Mouse (Mus musculus): Measurements from ENCODE around the gene Rnf220.

The Rnf220 gene

GRCm38 (mm10) chr4:117487471-117487870 lies 9.4 kb downstream of the Rnf220 start:
- DNase-seq (ENCODE audit: low spot score) = no peak

DNA sequence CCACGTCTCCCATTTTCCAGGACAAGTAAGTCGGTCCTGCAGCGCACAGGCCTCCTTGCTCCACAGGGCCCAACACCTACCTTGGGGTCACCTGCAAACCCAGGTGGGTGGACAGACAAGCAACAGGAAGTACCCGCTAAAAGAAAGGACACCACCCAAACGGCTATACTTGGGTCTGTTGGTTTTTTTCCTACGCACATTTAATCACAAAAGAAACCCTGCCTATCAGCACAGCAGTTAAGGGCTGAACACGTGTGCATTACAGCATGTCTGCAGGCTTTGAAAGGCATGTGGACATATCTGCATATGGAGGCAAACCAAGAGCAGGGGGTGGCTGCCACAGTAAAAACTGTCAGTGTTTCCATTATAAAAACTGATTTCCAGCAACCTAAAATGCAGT lies 10.7 kb downstream of the Rnf220 start:
- DNase-seq (ENCODE audit: low spot score) = no peak

GRCm38 (mm10) chr4:117485045-117485780 lies 11.6 kb downstream of the Rnf220 start:
- no peak for DNase-seq (ENCODE audit: low spot score)

- peak; percentile 75 for DNase-seq (ENCODE audit: low spot score)
Measured at GRCm38 (mm10) chr4:117484256-117485044, 12.4 kb downstream of the Rnf220 start.

DNA sequence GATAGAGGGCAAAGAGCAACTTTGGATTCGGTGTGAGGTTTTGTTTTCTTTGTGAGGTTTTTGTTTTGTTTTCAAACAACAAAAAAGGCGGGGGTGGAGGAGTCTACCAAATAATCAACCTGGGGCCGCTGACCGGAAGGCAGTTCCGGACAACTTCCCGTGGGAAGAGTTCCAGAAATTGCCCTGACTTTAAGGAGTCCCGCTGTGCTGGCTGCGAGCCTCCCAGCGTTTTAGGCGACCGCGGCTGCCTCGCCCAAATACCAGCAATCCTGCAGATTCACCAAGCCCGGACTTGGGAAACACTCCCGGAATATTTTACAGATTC lies 13.0 kb downstream of the Rnf220 start:
- DNase-seq (ENCODE audit: low spot score) = no peak

GRCm38 (mm10) chr4:117482103-117482502 lies 14.7 kb downstream of the Rnf220 start:
- no peak for DNase-seq (ENCODE audit: low spot score)

GRCm38 (mm10) chr4:117480611-117481445 lies 16.0 kb downstream of the Rnf220 start:
- DNase-seq (ENCODE audit: low spot score) = no peak

DNA sequence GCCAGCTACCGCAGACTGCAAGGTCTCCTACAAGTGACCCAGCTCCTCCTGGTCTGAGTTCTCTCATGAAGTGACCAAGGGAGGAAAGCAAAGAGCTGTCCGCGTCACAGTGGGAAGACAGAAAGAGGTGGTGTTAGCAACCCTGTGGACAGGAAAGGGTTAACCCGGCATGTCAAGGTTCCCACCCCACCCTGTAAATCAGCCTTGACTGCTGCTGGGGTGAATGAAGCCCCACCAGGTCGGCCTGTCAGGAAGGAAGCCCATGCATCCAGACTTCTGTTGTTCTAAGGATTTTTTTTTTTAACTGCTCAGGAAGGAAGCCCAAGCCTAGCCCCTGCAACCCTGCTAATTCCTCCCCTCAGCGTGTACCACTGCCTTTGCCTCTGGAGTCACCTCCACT lies 16.9 kb downstream of the Rnf220 start:
- DNase-seq (ENCODE audit: low spot score) = no peak

DNA sequence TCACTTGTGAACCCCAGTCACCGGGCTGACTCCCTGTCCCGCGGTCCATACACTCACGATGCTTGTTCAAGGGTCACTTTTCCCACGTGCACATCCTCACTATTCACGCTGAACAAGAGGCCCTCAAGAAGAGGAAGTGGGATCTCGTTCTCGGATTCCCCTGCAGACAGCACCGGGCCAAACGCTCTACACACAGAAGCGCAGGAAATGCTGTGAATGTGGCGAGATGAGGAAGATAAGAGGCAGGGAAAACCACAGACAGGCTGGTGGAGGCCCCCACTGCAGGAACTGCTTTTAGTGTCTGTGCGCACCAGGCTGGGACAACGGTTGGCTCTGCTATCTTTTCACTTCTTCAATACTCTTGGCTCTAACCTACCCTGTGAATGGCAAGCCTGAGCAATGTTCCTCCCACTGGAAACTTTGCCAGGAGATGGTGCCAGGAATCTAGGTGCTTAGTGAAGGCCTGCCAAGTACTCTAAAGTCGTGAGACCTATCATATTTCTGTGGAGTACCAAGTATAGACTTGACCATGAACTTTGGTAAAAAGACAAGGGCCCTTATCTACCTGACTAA lies 18.7 kb downstream of the Rnf220 start:
- DNase-seq (ENCODE audit: low spot score) = no peak

DNA sequence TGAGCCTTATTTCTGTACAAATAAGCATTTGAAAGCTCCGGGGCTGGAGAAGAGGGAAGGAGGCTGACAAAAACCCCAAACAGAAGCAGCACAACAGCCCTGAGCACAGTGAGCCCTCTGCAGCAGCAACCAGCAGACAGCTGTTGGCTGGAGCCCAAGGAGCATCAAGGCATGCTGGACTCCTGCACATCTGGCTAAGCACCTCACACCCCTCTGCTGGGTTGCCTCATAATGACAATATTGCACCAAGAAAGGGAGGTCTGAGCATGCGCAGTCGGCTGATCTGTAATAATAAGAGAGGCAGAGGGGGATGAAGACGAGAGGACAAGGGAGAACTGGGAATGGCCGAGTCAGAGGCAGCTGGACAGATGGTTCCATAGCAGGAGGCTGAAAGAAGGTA lies 19.5 kb downstream of the Rnf220 start:
- no peak for DNase-seq (ENCODE audit: low spot score)

DNA sequence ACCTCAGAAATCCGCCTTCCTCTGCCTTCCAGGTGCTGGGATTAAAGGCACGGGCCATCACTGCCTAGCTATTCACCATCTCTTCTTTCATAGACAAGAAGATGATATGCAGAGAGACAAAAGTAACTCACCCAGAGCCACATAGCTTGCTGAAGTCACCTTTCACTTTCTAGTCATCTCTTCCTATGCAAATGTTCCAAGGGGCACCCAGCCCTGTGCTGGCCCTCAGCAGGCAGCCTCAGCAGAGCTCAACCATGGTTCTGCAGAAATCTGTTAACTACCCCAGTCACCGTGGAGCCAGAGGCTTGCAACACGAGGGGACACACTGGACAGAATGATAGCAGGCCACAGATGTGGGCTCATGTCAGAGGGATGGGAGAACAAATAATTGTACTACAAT lies 20.1 kb downstream of the Rnf220 start:
- DNase-seq (ENCODE audit: low spot score) = no peak

DNA sequence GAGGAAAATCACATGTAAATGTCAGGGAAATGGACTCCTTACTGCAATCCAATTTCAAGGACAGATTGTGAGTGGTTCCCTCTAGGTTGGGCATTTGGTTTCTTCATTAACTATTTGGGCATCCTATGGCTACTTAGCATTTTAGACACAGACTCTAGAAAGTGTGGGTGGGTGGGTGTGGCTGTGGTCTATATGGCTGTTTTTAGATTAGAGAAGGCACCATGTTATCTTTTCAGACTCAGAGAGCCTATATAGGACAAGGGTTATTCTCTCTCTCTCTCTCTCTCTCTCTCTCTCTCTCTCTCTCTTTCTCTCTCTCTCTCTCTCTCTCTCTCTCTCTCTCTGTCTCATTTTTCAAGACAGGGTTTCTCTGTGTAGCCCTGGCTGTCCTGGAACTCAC lies 20.5 kb downstream of the Rnf220 start:
- DNase-seq (ENCODE audit: low spot score) = no peak

GRCm38 (mm10) chr4:117473985-117474354 lies 22.9 kb downstream of the Rnf220 start:
- DNase-seq (ENCODE audit: low spot score) = no peak

GRCm38 (mm10) chr4:117473291-117473984 lies 23.4 kb downstream of the Rnf220 start:
- no peak for DNase-seq (ENCODE audit: low spot score)

DNA sequence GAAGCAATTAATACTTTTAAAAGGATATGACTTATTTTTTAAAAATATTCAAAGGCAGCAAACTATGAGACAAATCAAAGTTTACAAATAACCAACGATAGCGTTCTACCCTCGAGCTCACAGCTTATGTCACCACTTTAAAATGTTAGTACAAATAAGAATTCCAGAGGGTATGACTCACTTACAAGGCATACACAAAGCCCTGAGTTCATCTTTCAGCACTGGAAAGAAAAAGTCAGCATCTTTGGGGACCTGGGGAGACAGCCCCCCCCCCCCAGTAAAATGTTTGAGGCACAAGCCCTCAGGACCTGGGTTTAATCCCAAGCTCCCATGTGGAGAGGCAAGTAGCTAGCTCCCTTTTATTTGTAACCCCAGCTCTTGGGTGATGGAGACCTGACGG lies 27.4 kb downstream of the Rnf220 start:
- no peak for DNase-seq (ENCODE audit: low spot score)

- DNase-seq (ENCODE audit: low spot score) = no peak
Measured at GRCm38 (mm10) chr4:117467936-117468335, 28.9 kb downstream of the Rnf220 start.

GRCm38 (mm10) chr4:117449151-117449550 lies 47.7 kb downstream of the Rnf220 start:
- no peak for DNase-seq (ENCODE audit: low spot score)

GRCm38 (mm10) chr4:117447926-117448325 lies 48.9 kb downstream of the Rnf220 start:
- DNase-seq (ENCODE audit: low spot score) = no peak

DNA sequence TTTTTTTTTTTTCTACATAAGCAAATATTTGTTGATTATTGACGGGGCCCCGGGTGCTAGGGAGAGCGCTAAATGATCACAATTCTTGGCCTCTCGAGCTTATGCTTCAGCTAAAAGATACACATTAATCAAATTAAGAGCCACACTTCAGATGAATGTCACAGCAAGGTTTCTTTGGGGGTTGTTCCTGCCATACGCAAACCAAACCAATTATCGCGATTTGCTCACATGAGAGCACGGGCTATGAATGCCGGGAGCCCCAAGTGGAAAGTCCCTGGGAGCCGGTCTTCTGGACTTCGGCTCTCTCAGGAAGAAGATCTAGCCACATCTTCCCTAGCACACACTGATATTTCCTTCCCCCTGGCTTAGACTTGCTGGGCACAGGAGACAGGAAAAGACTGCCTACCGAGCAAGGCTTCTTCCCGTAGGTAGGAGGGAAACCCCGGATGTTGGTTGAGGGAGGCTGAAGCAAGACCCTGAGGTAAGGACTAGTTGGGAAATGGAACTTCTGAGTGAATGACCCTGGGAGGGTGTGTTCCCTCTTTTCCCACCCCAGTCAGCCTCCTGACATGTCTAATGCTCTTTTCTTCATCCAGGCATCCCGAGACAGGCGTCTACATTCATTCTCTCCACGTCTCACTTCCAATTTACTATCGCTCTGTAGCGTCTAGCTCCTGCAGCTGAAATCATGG lies 51.2 kb downstream of the Rnf220 start:
- peak; percentile 72 for DNase-seq (ENCODE audit: low spot score)

DNA sequence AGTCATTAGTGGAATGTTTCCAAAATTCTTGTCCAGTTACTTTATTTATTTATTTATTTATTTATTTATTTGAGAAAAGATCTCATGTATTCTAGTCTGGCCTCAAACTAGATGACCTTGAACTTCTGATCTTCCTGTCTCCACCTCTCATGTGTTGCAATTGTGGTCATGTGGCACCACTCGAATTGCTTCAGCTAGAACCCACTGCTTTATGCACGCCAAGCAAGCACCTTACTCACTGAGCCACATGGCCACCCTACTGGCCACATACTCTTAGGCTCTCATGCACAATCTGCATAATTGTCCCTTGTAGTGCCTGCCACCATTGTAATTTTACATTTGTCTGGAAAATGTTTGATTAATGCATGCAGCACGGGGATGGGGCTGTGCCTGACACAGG lies 57.9 kb downstream of the Rnf220 start:
- DNase-seq (ENCODE audit: low spot score) = no peak

DNA sequence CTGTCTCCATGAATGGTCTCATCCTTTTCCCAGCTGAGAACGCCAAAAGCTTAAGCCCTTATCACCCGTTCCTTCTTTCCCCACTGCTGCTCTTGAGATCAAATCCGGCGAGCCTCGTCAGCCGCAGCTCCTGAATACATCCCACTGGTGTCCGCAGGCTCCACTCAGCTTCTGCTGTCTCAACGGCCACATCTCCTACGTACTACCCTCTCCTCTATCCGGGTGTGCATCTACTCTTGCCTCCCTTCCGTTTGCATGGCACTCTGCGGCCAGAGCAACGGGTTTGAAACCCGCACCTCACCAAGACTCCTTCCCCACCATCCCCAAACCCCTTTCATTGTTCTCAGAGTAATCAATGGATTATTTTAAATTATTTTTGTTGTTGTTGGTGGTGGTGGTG lies 58.8 kb downstream of the Rnf220 start:
- DNase-seq (ENCODE audit: low spot score) = no peak
